Mouse (Mus musculus) megakaryocyte, embryonic 14.5 days (primary cell): ENCODE measurements around the gene Slc25a13.

Source experiments
- FLI1 ChIP-seq: IDR thresholded peaks from 2 replicates; pipeline ENCODE4 v1.6.1; 2012; ENCODE audit warnings: low read length, inconsistent platforms, mixed read lengths
- GATA1 ChIP-seq: IDR thresholded peaks from 3 replicates; pipeline ENCODE4 v1.6.1; 2012; ENCODE audit warnings: mixed read lengths, low read length, inconsistent platforms, borderline replicate concordance

GRCm38 (mm10) chr6:6173166-6173934 is 43.6 kb downstream of the Slc25a13 start:
- TF ChIP-seq FLI1 (no peak), GATA1 (no peak)
